In the genomic region with DNA sequence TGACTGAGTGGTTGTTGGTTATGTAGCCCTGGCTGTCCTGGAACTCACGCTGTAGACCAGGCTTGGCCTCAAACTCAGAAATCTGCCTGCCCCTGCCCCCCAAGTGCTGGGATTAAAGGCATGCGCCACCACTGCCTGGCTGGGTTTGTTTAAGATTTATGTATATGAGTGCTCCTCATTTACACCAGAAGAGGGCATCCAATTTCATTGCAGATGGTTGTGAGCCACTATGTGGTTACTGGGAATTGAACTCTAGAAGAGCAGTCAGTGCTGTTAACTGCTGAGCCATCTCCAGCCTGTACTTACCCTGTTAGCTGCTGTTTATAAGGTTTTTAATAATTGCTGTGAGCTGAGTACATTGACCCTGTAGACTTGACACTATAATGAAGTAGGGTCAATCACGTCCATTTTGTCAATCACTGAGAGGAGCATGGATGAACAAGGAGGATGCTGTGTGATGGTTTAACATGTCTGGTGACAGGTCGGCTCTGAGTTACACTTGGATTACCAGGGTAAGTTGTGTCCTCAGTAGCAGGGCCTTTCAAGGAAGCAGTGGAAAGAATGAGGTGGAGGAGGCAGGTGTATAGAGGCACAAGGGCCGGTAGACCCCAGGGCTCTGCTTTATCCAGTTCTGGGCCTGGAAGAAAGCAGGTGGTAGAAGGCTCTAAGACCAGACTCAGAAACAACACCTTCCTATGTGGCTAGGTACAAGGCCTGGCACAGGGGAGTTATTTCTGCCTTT, we compare ENCODE assay signal across 9 mouse cellular contexts. TPM values are rescaled to one million over a fixed set of nuclear protein-coding genes. Genes with fewer than 3 reads are reported as not detected.
A peak's percentile ranks its signal among the peaks of the same experiment; 100 is the strongest.
DNase-seq lines count a peak whose midpoint lies in the region; ATAC-seq and TF ChIP-seq lines count a peak whose summit lies in the region.
"Had no signal": no experiment of that assay in that cellular context is flagged by ENCODE, and none has a peak within 500 bp of the region (broad histone marks: within the 10 kb centered on the region; RNA-seq: fewer than 3 reads in every experiment).

No protein-coding gene starts in this region.

- TF ChIP-seq EP300 in heart, postnatal 0 days (IDR thresholded peaks at IDR 0.05; ENCODE audit: low read depth), result no peak
- TF ChIP-seq EP300 in CH12.LX (IDR thresholded peaks at IDR 0.05; ENCODE audit: low read length), result no peak

- peak; percentile 72; the same call in 1 of the 2 replicates for TF ChIP-seq POLR2A in CH12.LX (IDR thresholded peaks at IDR 0.05; ENCODE audit: low read depth, low read length)

- no peak for TF ChIP-seq RAD21 in CH12.LX (IDR thresholded peaks at IDR 0.05; ENCODE audit: low read depth, low read length)

- dilution Hi-C loops in CH12.LX (cut with MboI; ENCODE audit: extremely low pct_ligation_motif_present, extremely low pct_unique_long_range_greater_than_20kb, low sequenced_read_pairs), result no loop called here

- no peak for ATAC-seq in heart, postnatal 0 days (ENCODE audit: insufficient read depth, low read depth)

- peaks cover 2% of the 10 kb centered on the region; the same call in 1 of the 2 replicates for H3K4me1 ChIP-seq in heart, postnatal 0 days (ENCODE audit: control insufficient read depth, insufficient read depth)
- peaks cover 9 to 20% of the 10 kb centered on the region in 2 experiments for H3K4me1 ChIP-seq in CH12.LX (ENCODE audit: control insufficient read depth in 1 of 2, insufficient read depth in 2 of 2)
- H3K4me1 ChIP-seq in embryonic facial prominence, embryonic 10.5 days, result peaks cover 32% of the 10 kb centered on the region

- in situ Hi-C loops in CH12.LX (cut with MboI; ENCODE audit: low pct_ligation_motif_present, low pct_unique_long_range_greater_than_20kb, low sequenced_read_pairs), result no loop called here

- peaks cover 3% of the 10 kb centered on the region; the same call in 1 of the 2 replicates for H3K27me3 ChIP-seq in heart, postnatal 0 days (ENCODE audit: control insufficient read depth, insufficient read depth, low read length)
- no peaks in the 10 kb centered on the region for H3K27me3 ChIP-seq in CH12.LX (replicated peaks)
- H3K27me3 ChIP-seq in embryonic facial prominence, embryonic 10.5 days (replicated peaks; ENCODE audit: low read depth, poor library complexity, severe bottlenecking), result peaks cover 16% of the 10 kb centered on the region
- H3K27me3 ChIP-seq: hindbrain, embryonic 12.5 days had no signal

- H3K9ac ChIP-seq in heart, postnatal 0 days (replicated peaks; ENCODE audit: low read depth, low read length), result no peak overlapping the region
- H3K9ac ChIP-seq in CH12.LX (ENCODE audit: insufficient read depth, low read depth), result no peak overlapping the region
- H3K9ac ChIP-seq: hindbrain, embryonic 12.5 days had no signal

- H3K27ac ChIP-seq in heart, postnatal 0 days (ENCODE audit: low read depth), result no peak overlapping the region
- no peak overlapping the region for H3K27ac ChIP-seq in CH12.LX (ENCODE audit: insufficient read depth, low read depth)
- H3K27ac ChIP-seq in embryonic facial prominence, embryonic 10.5 days (replicated peaks), result no peak overlapping the region; the same call in 1 of the 2 replicates
- H3K27ac ChIP-seq: hindbrain, embryonic 12.5 days had no signal

- 62% methylated on average over 5 of the region's 5 CpGs for WGBS in heart, postnatal 0 days
- WGBS in embryonic facial prominence, embryonic 10.5 days, result 56% methylated on average over 5 of the region's 5 CpGs

- DNase-seq in heart, postnatal 0 days (ENCODE audit: low spot score), result no peak
- no peak for DNase-seq in heart, adult 11 months
- DNase-seq in 3134 (ENCODE audit: extremely low read depth, insufficient read length, low spot score), result peak; percentile 44
- peak; percentile 44 for DNase-seq in CH12.LX (ENCODE audit: extremely low read depth)
- no peak for DNase-seq in embryonic facial prominence, embryonic 10.5 days (ENCODE audit: low spot score)
- no peak for DNase-seq in layer of hippocampus, adult 9-11 months
- no peak for DNase-seq in adrenal gland, postnatal 4 days (ENCODE audit: low spot score in 2 of 2)
- DNase-seq in spleen, adult 18-20 months, result no peak

- no peak overlapping the region for H3K4me3 ChIP-seq in heart, postnatal 0 days (ENCODE audit: low read depth, low read length)
- no peak overlapping the region for H3K4me3 ChIP-seq in CH12.LX (replicated peaks in 1 of 3; ENCODE audit: low read depth in 2 of 3, low read length in 2 of 3, poor library complexity in 1 of 3)
- 0 out of 2 replicates have a peak overlapping the region, but pooled peaks have one; percentile 18 for H3K4me3 ChIP-seq in embryonic facial prominence, embryonic 10.5 days
- H3K4me3 ChIP-seq: hindbrain, embryonic 12.5 days had no signal

- H3K9me3 ChIP-seq in heart, postnatal 0 days (replicated peaks; ENCODE audit: control insufficient read depth, low read length), result no peaks in the 10 kb centered on the region
- no peaks in the 10 kb centered on the region for H3K9me3 ChIP-seq in CH12.LX (replicated peaks; ENCODE audit: low read length)
- H3K9me3 ChIP-seq in embryonic facial prominence, embryonic 10.5 days, result no peaks in the 10 kb centered on the region
- H3K9me3 ChIP-seq: hindbrain, embryonic 12.5 days had no signal

- no peak overlapping the region for H3K4me2 ChIP-seq in heart, postnatal 0 days (ENCODE audit: low read depth, low read length)
- no peak overlapping the region for H3K4me2 ChIP-seq in CH12.LX (ENCODE audit: insufficient read depth, low read depth, poor library complexity, severe bottlenecking)
- H3K4me2 ChIP-seq: hindbrain, embryonic 12.5 days had no signal

- H3K79me2 ChIP-seq in CH12.LX (replicated peaks; ENCODE audit: control insufficient read depth, extremely low read depth, insufficient read depth, poor library complexity, severe bottlenecking), result peaks cover 23% of the 10 kb centered on the region

- H3K36me3 ChIP-seq in heart, postnatal 0 days (replicated peaks; ENCODE audit: control insufficient read depth, insufficient read depth, low read length), result peaks cover 32% of the 10 kb centered on the region
- H3K36me3 ChIP-seq in CH12.LX (replicated peaks in 1 of 2; ENCODE audit: control insufficient read depth in 1 of 2, insufficient read depth in 1 of 2, low read length in 1 of 2), result peaks cover 33 to 39% of the 10 kb centered on the region in 2 experiments
- H3K36me3 ChIP-seq in embryonic facial prominence, embryonic 10.5 days (replicated peaks), result peaks cover 46% of the 10 kb centered on the region

- TF ChIP-seq CTCF in heart, postnatal 0 days (IDR thresholded peaks at IDR 0.05; ENCODE audit: low read depth), result 0 out of 2 replicates have a peak, but pooled peaks have one; percentile 3
- peak in 1 of 2 experiments; percentile 27; a peak in 2 of 4 replicates for TF ChIP-seq CTCF in CH12.LX (conservative IDR thresholded peaks at IDR 0.05 in 1 of 2, IDR thresholded peaks at IDR 0.05 in 1 of 2; ENCODE audit: low read depth in 2 of 2, low read length in 2 of 2)

TF ChIP-seq in CH12.LX, 34 proteins besides CTCF, POLR2A, EP300 and RAD21 (continues in another document):
- TF ChIP-seq ETS1 (conservative IDR thresholded peaks at IDR 0.05; ENCODE audit: low read depth, low read length) (no peak), PAX5 (IDR thresholded peaks at IDR 0.05; ENCODE audit: low read length) (no peak), POLR2AphosphoS2 (IDR thresholded peaks at IDR 0.05; ENCODE audit: low read depth, low read length) (peak; percentile 99; the same call in 1 of the 2 replicates)

RNA-seq across cellular contexts. Expression of a gene that starts 4.4 kb away (rescaled TPM):
- total RNA-seq in heart, postnatal 0 days (2014; rRNA removed; ENCODE audit: low replicate concordance), result 604 and 622 TPM in 2 replicates
- polyA plus RNA-seq in heart, postnatal 0 days (2015; fragmentation: Nextera tagmentation; extraction: Ambion mirVana), result 588 TPM in 2 replicates
- total RNA-seq in CH12.LX (2012; rRNA removed), result 5,182 and 5,259 TPM in 2 replicates
- 3,446 and 3,465 TPM in 2 replicates for total RNA-seq in CH12.LX (2014; rRNA removed)
- 2,949 and 3,228 TPM in 2 replicates for polyA plus RNA-seq in CH12.LX (2012; ENCODE audit: insufficient read length, low read depth)
- polyA plus RNA-seq in embryonic facial prominence, embryonic 10.5 days (2016; fragmentation: Nextera tagmentation; extraction: Ambion mirVana), result 1,206 and 1,219 TPM in 2 replicates
- 1,000 to 10,000 TPM; 1,362 to 1,367 TPM for total RNA-seq in adrenal gland, postnatal 4 days (2021)

RNA-seq across cellular contexts. Expression of a gene that starts 8.0 kb away (rescaled TPM):
- 5.5 and 6.2 TPM in 2 replicates for total RNA-seq in heart, postnatal 0 days (2014; rRNA removed; ENCODE audit: low replicate concordance)
- polyA plus RNA-seq in heart, postnatal 0 days (2015; fragmentation: Nextera tagmentation; extraction: Ambion mirVana), result 4.8 and 5.2 TPM in 2 replicates
- total RNA-seq in CH12.LX (2012; rRNA removed) (0.46 and 0.55 TPM in 2 replicates), CH12.LX (2014; rRNA removed) (0.12 TPM in 1 of 2 replicates, not detected in the other)
- 0.36 and 0.59 TPM in 2 replicates for polyA plus RNA-seq in CH12.LX (2012; ENCODE audit: insufficient read length, low read depth)
- 5.3 and 5.7 TPM in 2 replicates for polyA plus RNA-seq in embryonic facial prominence, embryonic 10.5 days (2016; fragmentation: Nextera tagmentation; extraction: Ambion mirVana)
- 10 to 100 TPM; 18.8 TPM for total RNA-seq in adrenal gland, postnatal 4 days (2021)

RNA-seq across cellular contexts. Expression of a gene that starts 22.4 kb away (rescaled TPM):
- 0.15 TPM in 1 of 2 replicates, not detected in the other for total RNA-seq in heart, postnatal 0 days (2014; rRNA removed; ENCODE audit: low replicate concordance)
- 0.04 and 0.11 TPM in 2 replicates for polyA plus RNA-seq in heart, postnatal 0 days (2015; fragmentation: Nextera tagmentation; extraction: Ambion mirVana)
- total RNA-seq in CH12.LX (2012; rRNA removed), result not detected in 2 replicates
- not detected in 2 replicates for total RNA-seq in CH12.LX (2014; rRNA removed)
- 0.07 and 0.11 TPM in 2 replicates for polyA plus RNA-seq in CH12.LX (2012; ENCODE audit: insufficient read length, low read depth)
- 0.25 and 0.47 TPM in 2 replicates for polyA plus RNA-seq in embryonic facial prominence, embryonic 10.5 days (2016; fragmentation: Nextera tagmentation; extraction: Ambion mirVana)
- 1 to 10 TPM; 4.1 to 4.8 TPM for total RNA-seq in adrenal gland, postnatal 4 days (2021)

RNA-seq across cellular contexts. Expression of a gene that starts 34.9 kb away (rescaled TPM):
- total RNA-seq in heart, postnatal 0 days (2014; rRNA removed; ENCODE audit: low replicate concordance), result 4.3 TPM in 1 of 2 replicates, not detected in the other
- 2.9 TPM in 2 replicates for polyA plus RNA-seq in heart, postnatal 0 days (2015; fragmentation: Nextera tagmentation; extraction: Ambion mirVana)
- total RNA-seq in CH12.LX (2012; rRNA removed) (28.2 and 28.5 TPM in 2 replicates), CH12.LX (2014; rRNA removed) (32.2 and 33.1 TPM in 2 replicates)
- 36.1 and 45.5 TPM in 2 replicates for polyA plus RNA-seq in CH12.LX (2012; ENCODE audit: insufficient read length, low read depth)
- 15.6 and 19.2 TPM in 2 replicates for polyA plus RNA-seq in embryonic facial prominence, embryonic 10.5 days (2016; fragmentation: Nextera tagmentation; extraction: Ambion mirVana)
- total RNA-seq in adrenal gland, postnatal 4 days (2021), result 1 to 10 TPM; 1.6 to 1.9 TPM

RNA-seq across cellular contexts. Expression of a gene that starts 44.6 kb away (rescaled TPM):
- total RNA-seq in heart, postnatal 0 days (2014; rRNA removed; ENCODE audit: low replicate concordance), result 0.39 and 2.6 TPM in 2 replicates
- 2.1 TPM in 2 replicates for polyA plus RNA-seq in heart, postnatal 0 days (2015; fragmentation: Nextera tagmentation; extraction: Ambion mirVana)
- total RNA-seq in CH12.LX (2012; rRNA removed) (0.04 and 0.08 TPM in 2 replicates), CH12.LX (2014; rRNA removed) (not detected in 2 replicates)
- 0.16 TPM in 1 of 2 replicates, not detected in the other for polyA plus RNA-seq in CH12.LX (2012; ENCODE audit: insufficient read length, low read depth)
- 0.07 and 0.13 TPM in 2 replicates for polyA plus RNA-seq in embryonic facial prominence, embryonic 10.5 days (2016; fragmentation: Nextera tagmentation; extraction: Ambion mirVana)
- 10 to 100 TPM; 12.5 to 13.3 TPM for total RNA-seq in adrenal gland, postnatal 4 days (2021)

Comparison
In these comparisons a context has a peak if more than half of its experiments do, and no peak if none do; other contexts are left out.
1. DNase-seq: peak in 3134 (single experiment) and CH12.LX (single experiment); none in heart, postnatal 0 days (single experiment), heart, adult 11 months (single experiment), embryonic facial prominence, embryonic 10.5 days (single experiment), layer of hippocampus, adult 9-11 months (single experiment), adrenal gland, postnatal 4 days (0 of 2) and spleen, adult 18-20 months (0 of 2).